Mouse (Mus musculus): ENCODE results near the gene Rps15. TPM values are rescaled to one million over a fixed set of nuclear protein-coding genes. Genes with fewer than 3 reads are reported as not detected.
A peak's percentile ranks its signal among the peaks of the same experiment; 100 is the strongest.

Gene Rps15
- total RNA-seq, 2 experiments from 2014 or later, result 745 to 872 TPM

- no peak for DNase-seq
Measured at GRCm38 (mm10) chr10:80288657-80289056, 3.6 kb upstream of the Rps15 start.

GRCm38 (mm10) chr10:80293325-80293724 is 1.1 kb downstream of the Rps15 start:
- DNase-seq, result no peak

- DNase-seq, result no peak
Measured at GRCm38 (mm10) chr10:80294311-80294710, 2.1 kb downstream of the Rps15 start.

GRCm38 (mm10) chr10:80294788-80295303 is 2.6 kb downstream of the Rps15 start:
- DNase-seq, result no peak

GRCm38 (mm10) chr10:80295618-80296425 is 3.6 kb downstream of the Rps15 start, which contains the start of gene Apc2:
Gene Apc2, plus strand, starts transcription at chr10:80295977.
- peak; percentile 79 to 84 for DNase-seq

GRCm38 (mm10) chr10:80296824-80297223 is 4.6 kb downstream of the Rps15 start:
- no peak for DNase-seq

GRCm38 (mm10) chr10:80297526-80298133 is 5.4 kb downstream of the Rps15 start:
- no peak for DNase-seq

- DNase-seq, result peak in 1 of 2 experiments; percentile 54
Measured at GRCm38 (mm10) chr10:80298571-80299281, 6.5 kb downstream of the Rps15 start.

- DNase-seq, result no peak
Measured at GRCm38 (mm10) chr10:80299301-80299700, 7.0 kb downstream of the Rps15 start.

- no peak for DNase-seq
Measured at GRCm38 (mm10) chr10:80299824-80300223, 7.6 kb downstream of the Rps15 start.

- DNase-seq, result no peak
Measured at GRCm38 (mm10) chr10:80300672-80301181, 8.5 kb downstream of the Rps15 start.

- DNase-seq, result no peak
Measured at GRCm38 (mm10) chr10:80301256-80302081, 9.2 kb downstream of the Rps15 start.

- no peak for DNase-seq
Measured at GRCm38 (mm10) chr10:80302082-80302355, 9.8 kb downstream of the Rps15 start.

- DNase-seq, result peak; percentile 87 to 92
Measured at GRCm38 (mm10) chr10:80302471-80302881, 10.2 kb downstream of the Rps15 start.

GRCm38 (mm10) chr10:80304458-80304857 is 12.2 kb downstream of the Rps15 start:
- DNase-seq, result no peak

GRCm38 (mm10) chr10:80304862-80305261 is 12.6 kb downstream of the Rps15 start:
- DNase-seq, result no peak

- DNase-seq, result no peak
Measured at GRCm38 (mm10) chr10:80311560-80311959, 19.3 kb downstream of the Rps15 start.

GRCm38 (mm10) chr10:80312586-80313504 is 20.6 kb downstream of the Rps15 start:
- DNase-seq, result no peak

GRCm38 (mm10) chr10:80313627-80314201 is 21.5 kb downstream of the Rps15 start:
- DNase-seq, result no peak

GRCm38 (mm10) chr10:80314494-80315001 is 22.3 kb downstream of the Rps15 start:
- no peak for DNase-seq
